Mouse (Mus musculus) embryonic facial prominence, embryonic 15.5 days (tissue): ENCODE data around the gene Arhgap31. TPM values are rescaled to one million over a fixed set of nuclear protein-coding genes. Genes with fewer than 3 reads are reported as not detected.

ENCODE experiments used
- ATAC-seq: fragments of 200-750 bp; cut with Nextera tagmentation; 2 replicates; pipeline ENCODE4 v1.8.0; 2017; ENCODE audit warnings: low read depth, moderate TSS enrichment; ENCODE audit not compliant: insufficient number of reproducible peaks, low FRiP score, low TSS enrichment
- H3K27ac ChIP-seq: fragments of 300-500 bp; sonication (generic); replicated peaks from 2 replicates; pipeline ENCODE4 v1.5.1; 2015; ENCODE audit warnings: mild to moderate bottlenecking, inconsistent platforms
- H3K27me3 ChIP-seq: fragments of 300-500 bp; sonication (generic); 2 replicates; pipeline ENCODE4 v1.6.1; 2015; ENCODE audit warnings: inconsistent platforms
- H3K36me3 ChIP-seq: fragments of 300-500 bp; sonication (generic); 2 replicates; pipeline ENCODE4 v1.6.1; 2015; ENCODE audit warnings: mild to moderate bottlenecking, inconsistent platforms
- H3K4me1 ChIP-seq: fragments of 300-500 bp; sonication (generic); 2 replicates; pipeline ENCODE4 v1.6.1; 2015; ENCODE audit warnings: inconsistent platforms
- H3K4me2 ChIP-seq: fragments of 300-500 bp; sonication (generic); replicated peaks from 2 replicates; pipeline ENCODE4 v1.6.1; 2015; ENCODE audit warnings: mild to moderate bottlenecking, inconsistent platforms
- H3K4me3 ChIP-seq: fragments of 300-500 bp; sonication (generic); replicated peaks from 2 replicates; pipeline ENCODE4 v1.5.1; 2015; ENCODE audit warnings: mild to moderate bottlenecking, inconsistent platforms
- H3K9ac ChIP-seq: fragments of 300-500 bp; sonication (generic); 2 replicates; pipeline ENCODE4 v1.6.1; 2015; ENCODE audit warnings: inconsistent platforms
- H3K9me3 ChIP-seq: fragments of 300-500 bp; sonication (generic); replicated peaks from 2 replicates; pipeline ENCODE4 v1.6.1; 2016; ENCODE audit warnings: inconsistent platforms
- WGBS: fragments of 180-500 bp; shearing (Covaris S2); methylation state at CpG from one replicate; pipeline ENCODE4 v1.1.7; 2015; 5-methylcytosine and 5-hydroxymethylcytosine counted together
- polyA plus RNA-seq: library from polyadenylated mRNA; unstranded; fragments of >200 nt; fragmentation: Nextera tagmentation; extraction: Ambion mirVana; gene quantifications from 2 replicates; pipeline ENCODE4 v1.2.1, GENCODE M21; 2015

Arhgap31 gene
- polyA plus RNA-seq, 1 experiment from 2014 or later: 16.3 TPM

DNA sequence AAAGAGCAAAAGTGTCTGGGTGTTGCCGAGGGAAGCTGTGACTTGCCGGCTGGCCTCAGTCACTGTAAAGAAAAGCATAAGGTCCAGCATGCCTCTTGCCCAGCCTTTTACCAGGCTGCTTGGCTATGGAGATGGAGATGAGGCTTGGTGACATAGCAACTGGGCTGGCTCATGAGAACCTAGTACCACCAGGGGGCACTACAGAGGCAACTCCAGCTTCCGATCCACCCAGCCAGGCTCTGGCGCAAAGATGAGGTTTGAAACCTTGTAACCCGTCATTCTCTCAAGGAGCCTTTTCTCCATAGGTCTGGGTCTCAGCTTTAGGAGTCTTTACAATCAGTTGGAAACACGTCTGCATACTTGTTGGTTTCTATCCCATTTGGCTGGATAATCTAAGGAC lies 94.0 kb downstream of the Arhgap31 start:
- Histone ChIP-seq H3K4me2 (no peak overlapping the region), H3K4me1 (no peaks in the 10 kb centered on the region), H3K4me3 (no peak overlapping the region), H3K9ac (no peak overlapping the region), H3K9me3 (no peaks in the 10 kb centered on the region), H3K27ac (no peak overlapping the region), H3K27me3 (no peaks in the 10 kb centered on the region), H3K36me3 (peaks cover 23% of the 10 kb centered on the region)
- no peak for ATAC-seq
- WGBS: 23% methylated on average over 6 of the region's 6 CpGs

DNA sequence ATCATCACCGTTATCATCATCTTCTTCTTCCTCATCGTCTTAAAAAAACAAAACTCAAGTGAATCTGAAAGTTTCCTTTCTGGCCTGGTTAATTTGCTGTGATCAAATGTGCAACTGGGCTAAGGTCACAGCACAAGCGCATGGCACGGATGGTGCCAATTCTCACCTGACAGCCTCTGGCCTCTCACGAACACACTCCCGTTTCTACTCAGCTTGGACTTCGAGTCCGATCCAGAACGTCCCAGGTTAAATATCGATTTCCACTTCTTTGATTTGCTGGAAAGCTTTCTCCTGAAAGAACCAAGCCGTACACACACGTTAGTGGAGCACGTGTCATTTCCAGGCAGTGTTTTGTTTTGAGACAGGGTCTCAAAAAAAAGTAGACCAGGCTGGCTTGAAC lies 95.1 kb downstream of the Arhgap31 start:
- no peak for ATAC-seq
- Histone ChIP-seq H3K36me3 (peaks cover 18% of the 10 kb centered on the region), H3K4me3 (no peak overlapping the region), H3K27ac (no peak overlapping the region), H3K27me3 (no peaks in the 10 kb centered on the region), H3K4me2 (no peak overlapping the region), H3K9ac (no peak overlapping the region), H3K9me3 (no peaks in the 10 kb centered on the region), H3K4me1 (no peaks in the 10 kb centered on the region)
- 90% methylated on average over 13 of the region's 13 CpGs for WGBS

DNA sequence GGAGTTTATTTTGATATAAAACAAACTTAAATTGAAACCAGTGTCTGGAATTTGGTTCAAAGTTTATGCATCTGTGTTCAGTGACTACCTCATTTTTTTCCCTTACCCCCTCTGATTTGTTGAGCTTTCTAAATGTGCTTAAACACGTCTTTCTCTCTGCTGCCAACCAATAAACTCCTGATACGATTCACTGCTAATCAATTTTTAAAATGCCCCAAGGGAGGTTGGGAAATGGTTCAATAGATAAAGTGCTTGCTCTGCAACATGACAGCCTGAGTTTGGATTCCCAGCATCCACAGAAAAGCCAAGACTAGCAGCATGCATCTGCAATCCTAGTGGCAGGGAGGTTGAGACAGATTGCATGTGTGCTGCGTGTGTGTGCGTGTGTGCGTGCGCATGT lies 99.4 kb downstream of the Arhgap31 start:
- Histone ChIP-seq H3K4me3 (no peak overlapping the region), H3K27me3 (no peaks in the 10 kb centered on the region), H3K27ac (no peak overlapping the region), H3K9me3 (no peaks in the 10 kb centered on the region), H3K4me1 (no peaks in the 10 kb centered on the region), H3K4me2 (no peak overlapping the region), H3K36me3 (peaks cover 43% of the 10 kb centered on the region), H3K9ac (no peak overlapping the region)
- 79% methylated on average over 6 of the region's 6 CpGs for WGBS
- ATAC-seq: no peak

DNA sequence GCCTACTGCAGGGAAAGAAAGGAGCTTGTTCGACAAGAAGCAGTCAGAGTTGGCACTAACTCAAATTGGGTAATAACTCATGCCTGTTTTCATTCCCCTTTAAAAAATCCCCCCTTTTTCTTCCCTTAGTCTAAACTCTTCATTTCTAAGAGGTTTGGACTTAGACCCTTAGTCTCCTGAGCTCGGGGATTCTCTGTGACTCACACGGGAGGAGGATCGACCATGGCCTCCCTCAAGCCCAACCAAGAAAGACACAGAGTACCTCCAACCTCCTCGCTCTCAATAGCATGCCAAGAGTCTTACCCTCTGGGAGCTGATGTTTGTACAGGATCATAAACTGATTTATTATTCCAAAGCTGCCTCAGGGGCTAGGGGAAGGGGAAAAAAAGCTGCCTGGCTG lies 100.4 kb downstream of the Arhgap31 start:
- Histone ChIP-seq H3K9me3 (no peaks in the 10 kb centered on the region), H3K36me3 (peaks cover 49% of the 10 kb centered on the region), H3K4me1 (no peaks in the 10 kb centered on the region), H3K9ac (no peak overlapping the region), H3K4me3 (no peak overlapping the region), H3K27me3 (no peaks in the 10 kb centered on the region), H3K27ac (no peak overlapping the region), H3K4me2 (no peak overlapping the region)
- WGBS: 44% methylated on average over 5 of the region's 5 CpGs
- peak; percentile 29; the same call in 1 of the 2 replicates for ATAC-seq

DNA sequence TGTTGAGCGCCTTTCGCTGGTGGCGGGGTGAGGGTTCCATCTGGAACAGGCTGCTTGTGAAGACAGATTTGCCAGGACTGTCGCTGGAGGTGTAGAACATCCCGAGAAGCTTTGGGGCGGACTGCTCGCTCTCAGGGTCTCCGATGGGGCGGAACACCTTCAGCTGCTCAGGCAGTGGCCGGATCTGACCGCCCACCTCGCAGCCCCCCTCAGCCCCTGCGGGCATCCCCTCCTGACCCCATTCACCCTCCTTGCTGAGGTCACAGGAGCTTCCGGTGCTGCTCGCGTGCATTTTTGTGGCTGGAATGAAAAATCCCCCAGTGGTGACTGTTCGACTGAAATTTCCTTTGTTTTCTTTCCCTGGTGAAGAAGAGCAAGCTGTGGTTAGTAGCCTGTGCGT lies 104.0 kb downstream of the Arhgap31 start:
- H3K4me2 ChIP-seq: no peak overlapping the region
- 63% methylated on average over 18 of the region's 18 CpGs for WGBS
- no peaks in the 10 kb centered on the region for H3K9me3 ChIP-seq
- H3K36me3 ChIP-seq: peaks cover 60% of the 10 kb centered on the region
- no peaks in the 10 kb centered on the region for H3K4me1 ChIP-seq
- ATAC-seq: no peak
- H3K27me3 ChIP-seq: no peaks in the 10 kb centered on the region
- no peak overlapping the region for H3K9ac ChIP-seq
- no peak overlapping the region for H3K27ac ChIP-seq
- no peak overlapping the region for H3K4me3 ChIP-seq

DNA sequence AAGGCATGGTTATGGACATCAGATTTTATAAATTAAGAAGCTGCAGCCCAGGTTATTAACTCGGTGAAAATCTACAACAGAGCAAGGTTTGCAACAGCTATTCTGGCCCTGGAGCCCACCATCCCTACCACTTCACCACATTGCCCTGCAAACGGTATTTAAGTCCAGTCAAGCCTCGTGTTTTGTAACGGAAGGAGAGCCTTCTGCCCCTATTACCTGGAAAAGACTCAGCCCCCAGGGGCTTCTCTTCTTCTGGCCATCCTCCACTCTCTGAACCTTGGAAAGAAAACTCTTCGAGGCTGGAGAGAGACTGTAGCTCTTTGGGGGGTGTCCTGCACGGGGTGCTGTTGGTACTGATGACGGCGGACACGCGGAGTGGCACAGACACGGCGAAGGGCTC lies 104.4 kb downstream of the Arhgap31 start:
- Histone ChIP-seq H3K9ac (no peak overlapping the region), H3K4me2 (no peak overlapping the region), H3K36me3 (peaks cover 60% of the 10 kb centered on the region), H3K27ac (no peak overlapping the region), H3K9me3 (no peaks in the 10 kb centered on the region), H3K27me3 (no peaks in the 10 kb centered on the region), H3K4me3 (no peak overlapping the region), H3K4me1 (no peaks in the 10 kb centered on the region)
- WGBS: 74% methylated on average over 12 of the region's 12 CpGs
- ATAC-seq: no peak

DNA sequence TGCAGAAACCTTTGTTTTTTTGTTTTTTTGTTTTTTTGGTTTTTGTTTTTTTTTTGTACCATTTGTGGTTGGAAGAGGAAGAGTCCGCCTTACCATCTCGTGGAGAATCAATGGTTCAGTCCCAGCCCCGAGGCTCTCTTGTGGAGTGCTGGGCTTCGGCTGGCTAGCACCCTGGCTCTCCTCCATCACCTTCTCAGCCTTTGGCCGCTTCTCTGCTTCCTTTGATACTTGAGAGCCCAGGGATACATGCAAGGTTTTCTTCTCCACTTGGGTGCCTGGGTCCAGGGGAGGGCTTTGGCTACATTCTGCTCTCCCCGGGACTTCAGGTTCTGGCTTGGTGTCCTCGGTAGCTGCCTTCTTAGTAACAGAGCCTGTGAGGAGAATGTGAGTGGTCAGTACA lies 106.6 kb downstream of the Arhgap31 start:
- no peaks in the 10 kb centered on the region for H3K4me1 ChIP-seq
- no peak overlapping the region for H3K9ac ChIP-seq
- H3K9me3 ChIP-seq: no peaks in the 10 kb centered on the region
- no peaks in the 10 kb centered on the region for H3K27me3 ChIP-seq
- H3K4me3 ChIP-seq: no peak overlapping the region
- no peak for ATAC-seq
- H3K36me3 ChIP-seq: peaks cover 76% of the 10 kb centered on the region
- 86% methylated on average over 7 of the region's 7 CpGs for WGBS
- no peak overlapping the region for H3K27ac ChIP-seq
- no peak overlapping the region for H3K4me2 ChIP-seq

DNA sequence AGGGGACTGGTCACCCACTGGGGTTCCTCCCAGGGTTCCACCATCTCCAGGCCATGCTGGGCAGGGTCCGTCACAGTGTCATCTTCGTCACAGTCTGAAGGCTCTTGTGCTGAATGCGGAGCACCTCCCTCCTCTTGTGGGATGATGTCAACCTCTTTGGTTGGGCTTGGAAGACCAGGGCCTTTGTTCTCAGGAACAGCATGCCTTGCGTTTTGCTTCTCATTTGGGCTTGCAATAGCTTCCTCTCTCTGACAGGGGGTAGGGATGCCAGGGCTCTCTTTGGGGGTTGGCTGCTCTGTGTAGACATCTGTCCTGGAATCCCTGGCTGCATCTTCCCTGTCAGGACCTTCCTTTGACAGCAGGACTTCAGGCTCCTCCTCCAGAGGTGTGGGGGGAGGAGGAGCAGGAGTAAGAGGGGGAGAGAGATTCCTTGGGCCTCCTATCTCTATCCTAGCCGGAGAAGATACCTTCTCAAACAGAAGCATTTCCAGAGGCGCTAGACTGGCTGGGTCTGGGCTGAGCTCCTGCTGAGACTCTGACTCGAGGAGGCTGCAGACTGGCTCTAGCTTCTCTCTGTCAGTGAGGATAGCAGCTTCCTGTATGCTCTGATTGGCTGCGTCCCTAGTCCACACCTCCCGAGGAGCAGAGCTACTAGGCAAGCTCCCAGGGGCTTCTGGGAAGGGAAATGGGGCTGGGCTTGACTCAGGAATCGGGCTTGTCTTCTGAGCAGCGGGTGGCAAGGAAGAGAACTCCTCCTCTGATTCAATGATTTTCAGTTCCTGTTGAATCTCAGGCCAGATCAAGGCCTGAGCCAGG lies 109.9 kb downstream of the Arhgap31 start:
- ATAC-seq: no peak
- Histone ChIP-seq H3K27ac (no peak overlapping the region), H3K4me1 (no peaks in the 10 kb centered on the region), H3K27me3 (no peaks in the 10 kb centered on the region), H3K9me3 (no peaks in the 10 kb centered on the region), H3K4me2 (no peak overlapping the region), H3K36me3 (peaks cover 50% of the 10 kb centered on the region), H3K9ac (no peak overlapping the region), H3K4me3 (no peak overlapping the region)
- WGBS: 54% methylated on average over 11 of the region's 11 CpGs

DNA sequence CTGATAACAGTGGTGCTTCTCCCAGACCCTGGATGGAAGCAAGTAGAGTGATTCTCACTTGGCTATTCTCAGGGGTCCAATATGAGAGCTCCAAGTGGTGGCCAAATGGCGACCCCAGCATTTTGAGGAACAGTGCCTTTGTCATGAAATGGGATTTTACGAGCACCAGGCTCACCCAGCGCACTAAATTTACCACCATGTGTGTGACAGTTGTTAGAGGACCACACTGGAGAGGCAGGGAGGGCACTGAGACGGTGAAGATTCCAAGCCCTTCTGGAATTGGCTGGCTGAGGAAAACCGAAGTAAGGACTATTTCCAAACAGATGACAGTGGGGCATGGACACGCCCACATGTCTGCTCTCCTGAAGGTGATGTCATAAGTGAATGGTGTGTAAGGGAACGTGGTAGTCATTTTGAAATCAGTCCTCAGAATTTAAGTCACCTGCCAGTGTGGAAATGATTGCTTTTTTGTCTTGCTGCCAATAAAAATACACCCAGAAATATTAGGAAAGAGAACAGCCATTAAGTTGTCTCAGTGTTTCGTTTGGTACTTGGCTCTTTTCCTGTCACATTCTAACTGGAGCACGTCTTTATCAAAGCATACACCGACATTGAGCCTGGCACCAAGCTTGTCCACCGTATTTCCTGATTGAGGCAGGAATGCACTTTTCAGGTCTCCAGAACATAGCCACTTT lies 113.9 kb downstream of the Arhgap31 start:
- no peak overlapping the region for H3K4me3 ChIP-seq
- no peaks in the 10 kb centered on the region for H3K27me3 ChIP-seq
- no peaks in the 10 kb centered on the region for H3K9me3 ChIP-seq
- H3K27ac ChIP-seq: no peak overlapping the region
- H3K4me2 ChIP-seq: no peak overlapping the region
- no peaks in the 10 kb centered on the region for H3K4me1 ChIP-seq
- 65% methylated on average over 11 of the region's 11 CpGs for WGBS
- H3K9ac ChIP-seq: no peak overlapping the region
- ATAC-seq: no peak
- peaks cover 27% of the 10 kb centered on the region; the same call in 1 of the 2 replicates for H3K36me3 ChIP-seq

DNA sequence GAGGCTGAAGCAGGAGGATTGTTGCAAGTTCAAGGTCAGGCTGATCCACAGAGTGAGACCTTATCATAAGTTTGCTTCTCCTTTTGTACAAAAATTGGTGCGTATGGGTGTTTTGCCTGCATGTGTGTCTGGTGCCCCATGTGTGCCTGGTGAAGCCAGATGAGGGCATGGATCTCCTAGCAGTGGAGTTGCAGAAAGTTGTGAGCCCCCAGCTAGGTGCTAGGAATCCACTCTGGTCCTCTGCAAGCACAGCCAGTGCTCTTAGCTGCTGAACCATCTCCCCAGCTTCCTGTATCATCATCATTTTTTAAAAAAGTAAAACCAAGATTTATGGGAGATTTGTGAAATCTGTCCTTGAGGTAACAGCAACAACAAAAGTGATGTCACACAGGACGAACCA lies 116.4 kb downstream of the Arhgap31 start:
- Histone ChIP-seq H3K9ac (no peak overlapping the region), H3K27me3 (no peaks in the 10 kb centered on the region), H3K36me3 (peaks cover 25% of the 10 kb centered on the region), H3K4me3 (no peak overlapping the region), H3K4me2 (no peak overlapping the region), H3K9me3 (no peaks in the 10 kb centered on the region), H3K4me1 (no peaks in the 10 kb centered on the region), H3K27ac (no peak overlapping the region)
- ATAC-seq: no peak
- 94% methylated on average over 2 of the region's 2 CpGs for WGBS

DNA sequence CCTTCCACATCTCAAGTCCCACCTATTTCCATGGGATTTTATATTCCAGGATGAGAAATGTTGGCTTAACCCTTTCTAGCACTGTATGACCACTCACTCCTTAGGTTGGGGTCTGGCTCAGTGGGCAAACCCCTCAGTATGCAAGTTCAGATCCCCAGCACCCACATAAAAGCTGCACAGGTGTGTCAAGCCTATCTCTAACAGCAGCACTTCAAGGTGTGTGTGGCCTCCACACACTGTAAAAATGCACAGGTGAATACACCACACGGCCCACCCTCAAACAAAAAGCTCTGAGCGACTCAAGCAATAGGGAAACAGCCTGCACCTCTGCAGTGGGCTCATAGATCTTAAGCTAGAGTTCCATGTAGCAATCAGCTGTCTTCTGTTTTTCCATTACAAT lies 117.0 kb downstream of the Arhgap31 start:
- no peaks in the 10 kb centered on the region for H3K27me3 ChIP-seq
- H3K9me3 ChIP-seq: no peaks in the 10 kb centered on the region
- H3K4me1 ChIP-seq: no peaks in the 10 kb centered on the region
- H3K36me3 ChIP-seq: peaks cover 25% of the 10 kb centered on the region
- WGBS: 91% methylated on average over 2 of the region's 2 CpGs
- H3K4me3 ChIP-seq: no peak overlapping the region
- H3K27ac ChIP-seq: no peak overlapping the region
- ATAC-seq: no peak
- H3K9ac ChIP-seq: no peak overlapping the region
- H3K4me2 ChIP-seq: no peak overlapping the region
